Mouse (Mus musculus) limb, embryonic 15.5 days (tissue): ENCODE results near the gene Vps11. TPM values are rescaled to one million over a fixed set of nuclear protein-coding genes. Genes with fewer than 3 reads are reported as not detected.
"Not testable (repeated sequence)": the region's sequence is repeated elsewhere in the genome, so short reads cannot be mapped to it uniquely, and the experiment has no call there.

Experiments
- ATAC-seq: fragments of 200-750 bp; cut with Nextera tagmentation; 2 replicates; pipeline ENCODE4 v1.8.0; 2017; ENCODE audit warnings: low read depth, moderate TSS enrichment; ENCODE audit not compliant: insufficient number of reproducible peaks, low FRiP score, low TSS enrichment
- H3K27ac ChIP-seq: fragments of 300-500 bp; sonication (generic); 2 replicates; pipeline ENCODE4 v1.5.1; 2015; ENCODE audit warnings: moderate library complexity, mild to moderate bottlenecking, inconsistent platforms
- H3K27me3 ChIP-seq: fragments of 300-500 bp; sonication (generic); 2 replicates; pipeline ENCODE4 v1.6.1; 2015; ENCODE audit warnings: inconsistent platforms
- H3K36me3 ChIP-seq: fragments of 300-500 bp; sonication (generic); 2 replicates; pipeline ENCODE4 v1.6.1; 2015; ENCODE audit warnings: inconsistent platforms
- H3K4me1 ChIP-seq: fragments of 300-500 bp; sonication (generic); 2 replicates; pipeline ENCODE4 v1.6.1; 2015; ENCODE audit warnings: inconsistent platforms
- H3K4me2 ChIP-seq: fragments of 300-500 bp; sonication (generic); 2 replicates; pipeline ENCODE4 v1.6.1; 2015; ENCODE audit warnings: mild to moderate bottlenecking, inconsistent platforms
- H3K4me3 ChIP-seq: fragments of 300-500 bp; sonication (generic); 2 replicates; pipeline ENCODE4 v1.5.1; 2015; ENCODE audit warnings: mild to moderate bottlenecking, inconsistent platforms
- H3K9ac ChIP-seq: fragments of 300-500 bp; sonication (generic); 2 replicates; pipeline ENCODE4 v1.6.1; 2015; ENCODE audit warnings: inconsistent platforms
- H3K9me3 ChIP-seq: fragments of 300-500 bp; sonication (generic); 2 replicates; pipeline ENCODE4 v1.6.1; 2016; ENCODE audit warnings: inconsistent platforms
- WGBS: fragments of 180-500 bp; shearing (Covaris S2); methylation state at CpG from one replicate; pipeline ENCODE4 v1.1.7; 2015; 5-methylcytosine and 5-hydroxymethylcytosine counted together
- polyA plus RNA-seq: library from polyadenylated mRNA; unstranded; fragments of >200 nt; fragmentation: Nextera tagmentation; extraction: Ambion mirVana; gene quantifications from 2 replicates; pipeline ENCODE4 v1.2.1, GENCODE M21; 2015

Vps11 gene
- polyA plus RNA-seq, 1 experiment from 2014 or later: 30.7 TPM

- Histone ChIP-seq H3K27me3 (no peaks in the 10 kb centered on the region), H3K4me3 (peak overlapping the region; percentile 81), H3K9ac (no peak overlapping the region)
Measured at GRCm38 (mm10) chr9:44327926-44328325, 33.5 kb downstream of the Vps11 start.

DNA sequence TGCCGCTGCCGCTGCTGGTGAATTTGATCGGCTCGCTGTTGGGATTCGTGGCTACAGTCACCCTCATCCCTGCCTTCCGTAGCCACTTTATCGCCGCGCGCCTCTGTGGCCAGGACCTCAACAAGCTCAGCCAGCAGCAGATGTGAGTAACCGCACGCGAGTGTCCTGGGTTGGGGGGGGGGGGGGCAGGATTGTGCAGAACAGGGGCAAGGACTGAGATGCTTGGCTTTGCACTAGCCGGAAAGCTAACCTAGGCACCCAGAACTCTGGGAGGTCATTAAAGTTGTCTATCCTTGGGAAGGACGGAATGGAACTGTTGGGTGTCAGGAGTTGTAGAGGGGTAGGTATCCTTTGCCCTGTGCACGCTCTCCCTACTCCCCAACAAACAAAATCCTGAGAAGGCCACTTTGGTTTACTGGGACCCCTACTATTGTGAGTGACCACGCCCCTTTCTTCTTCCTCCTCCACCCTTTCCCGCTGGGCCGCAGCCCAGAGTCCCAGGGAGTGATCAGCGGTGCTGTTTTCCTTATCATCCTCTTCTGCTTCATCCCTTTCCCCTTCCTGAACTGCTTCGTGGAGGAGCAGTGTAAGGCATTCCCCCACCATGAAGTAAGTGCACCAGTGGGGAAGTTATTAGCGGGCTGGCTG, 34.3 kb downstream of the Vps11 start:
- Histone ChIP-seq H3K27ac (peak overlapping the region; percentile 95), H3K9me3 (no peaks in the 10 kb centered on the region), H3K4me3 (peak overlapping the region; percentile 81), H3K27me3 (no peaks in the 10 kb centered on the region), H3K36me3 (peaks cover 32% of the 10 kb centered on the region), H3K9ac (peak overlapping the region; percentile 87), H3K4me2 (peak overlapping the region; percentile 68), H3K4me1 (peaks cover 13% of the 10 kb centered on the region)
- no peak for ATAC-seq
- under 1% methylated on average over 22 of the region's 22 CpGs for WGBS

More at GRCm38 (mm10) chr9:44327926-44328325, 33.5 kb downstream of the Vps11 start:
- Histone ChIP-seq H3K9me3 (no peaks in the 10 kb centered on the region), H3K36me3 (peaks cover 39% of the 10 kb centered on the region), H3K27ac (0 out of 2 replicates have a peak overlapping the region, but pooled peaks have one; percentile 3), H3K4me2 (peak overlapping the region; percentile 68), H3K4me1 (peaks cover 13% of the 10 kb centered on the region)
- 90% methylated on average over 5 of the region's 5 CpGs for WGBS
- ATAC-seq: no peak

DNA sequence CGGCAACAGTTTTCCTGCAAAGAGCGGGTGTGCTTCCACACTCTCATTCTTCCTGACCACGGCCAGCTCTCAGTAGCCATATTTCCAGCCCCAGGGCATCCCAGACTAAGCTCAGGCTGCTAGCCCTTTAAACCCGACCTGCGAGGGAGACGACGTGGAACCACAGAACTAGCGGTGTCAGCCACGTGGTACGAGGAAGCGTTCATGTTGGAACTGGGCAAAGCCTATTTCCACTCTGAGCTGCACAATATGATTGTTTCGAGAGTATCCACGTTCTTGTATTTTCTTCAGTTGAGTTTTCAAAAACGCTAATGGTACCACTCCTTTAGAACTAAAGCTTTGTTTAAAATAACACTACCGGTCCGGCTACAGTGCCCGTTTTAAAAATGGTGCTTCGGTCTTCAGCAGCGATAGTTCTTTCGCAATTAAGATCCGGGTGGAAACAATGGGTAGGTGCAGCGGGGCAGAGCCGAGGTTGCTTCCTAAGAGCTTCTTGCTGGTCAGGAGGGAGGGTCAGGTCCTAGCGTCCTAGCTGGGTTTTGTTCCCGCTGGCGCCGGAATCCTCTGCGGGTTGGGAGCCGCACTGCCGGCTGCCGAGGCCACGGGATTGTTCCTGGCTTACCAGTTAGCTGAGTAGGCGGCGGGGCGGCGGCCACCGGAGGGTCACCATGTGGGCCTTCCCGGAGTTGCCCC, 35.0 kb downstream of the Vps11 start:
- Histone ChIP-seq H3K9ac (peak overlapping the region; percentile 87), H3K4me1 (peaks cover 13% of the 10 kb centered on the region), H3K36me3 (peaks cover 26% of the 10 kb centered on the region), H3K27ac (peak overlapping the region; percentile 95), H3K4me2 (peak overlapping the region; percentile 68), H3K27me3 (no peaks in the 10 kb centered on the region), H3K4me3 (peak overlapping the region; percentile 81), H3K9me3 (no peaks in the 10 kb centered on the region)
- peak; percentile 87 for ATAC-seq
- under 1% methylated on average over 38 of the region's 38 CpGs for WGBS

- WGBS: 3% methylated on average over 12 of the region's 12 CpGs
- Histone ChIP-seq H3K4me3 (peak within 1 kb of the TSS; percentile 81), H3K9ac (peak within 1 kb of the TSS; percentile 87), H3K27ac (peak within 1 kb of the TSS; percentile 95), H3K4me2 (peak within 1 kb of the TSS; percentile 68), H3K27me3 (no peaks in the 10 kb centered on the region), H3K4me1 (peaks cover 15% of the 10 kb centered on the region), H3K36me3 (peaks cover 20% of the 10 kb centered on the region), H3K9me3 (no peaks in the 10 kb centered on the region)
- no peak for ATAC-seq
Measured at GRCm38 (mm10) chr9:44325768-44326370, 35.6 kb downstream of the Vps11 start, which contains the start of gene Dpagt1. Gene Dpagt1 (plus strand): TSS chr9:44326019.

- peak overlapping the region; percentile 81; the same call in 1 of the 2 replicates for H3K4me3 ChIP-seq
Measured at GRCm38 (mm10) chr9:44325032-44325767, 36.3 kb downstream of the Vps11 start.

DNA sequence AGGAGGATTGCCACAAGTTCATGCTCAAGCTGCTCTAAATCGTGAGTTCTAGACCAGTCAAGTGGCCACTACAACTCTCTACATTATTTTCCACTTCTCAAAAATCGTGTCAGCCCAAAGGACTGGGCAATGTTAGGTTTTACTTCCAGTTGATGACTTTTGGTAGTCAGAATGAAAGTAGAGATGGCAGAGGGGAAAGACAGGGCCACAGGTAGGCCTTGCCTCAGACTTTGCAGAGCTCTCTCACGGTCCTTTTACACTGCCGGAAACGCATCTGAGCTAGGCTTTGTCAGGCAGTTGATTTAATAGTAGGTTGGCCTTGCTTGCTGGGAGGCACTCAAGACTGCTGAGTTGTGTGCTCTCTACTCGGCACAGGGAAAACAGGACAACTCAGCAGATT, 37.3 kb downstream of the Vps11 start:
- H3K9me3 ChIP-seq: no peaks in the 10 kb centered on the region
- no peak overlapping the region for H3K4me2 ChIP-seq
- H3K27me3 ChIP-seq: no peaks in the 10 kb centered on the region
- H3K9ac ChIP-seq: no peak overlapping the region
- H3K27ac ChIP-seq: no peak overlapping the region
- no peak for ATAC-seq
- H3K4me3 ChIP-seq: no peak overlapping the region
- H3K4me1 ChIP-seq: peaks cover 23% of the 10 kb centered on the region
- WGBS: 69% methylated on average over 6 of the region's 6 CpGs
- peaks cover 5% of the 10 kb centered on the region; the same call in 1 of the 2 replicates for H3K36me3 ChIP-seq

More at GRCm38 (mm10) chr9:44325032-44325767, 36.3 kb downstream of the Vps11 start:
- H3K27me3 ChIP-seq, ATAC-seq, H3K9me3 ChIP-seq, H3K9ac ChIP-seq: not testable (repeated sequence)
- 58% methylated on average over 7 of the region's 8 CpGs for WGBS
- Histone ChIP-seq H3K4me1 (peaks cover 20% of the 10 kb centered on the region), H3K27ac (peak overlapping the region; percentile 95), H3K4me2 (peak overlapping the region; percentile 68), H3K36me3 (peaks cover 13% of the 10 kb centered on the region)

- not testable (repeated sequence) for H3K36me3 ChIP-seq, H3K27ac ChIP-seq, H3K9me3 ChIP-seq, H3K9ac ChIP-seq, H3K4me2 ChIP-seq, ATAC-seq, H3K4me3 ChIP-seq, H3K27me3 ChIP-seq
- H3K4me1 ChIP-seq: peaks cover 28% of the 10 kb centered on the region
- WGBS: 79% methylated on average over 3 of the region's 4 CpGs
Measured at GRCm38 (mm10) chr9:44323656-44324055, 37.8 kb downstream of the Vps11 start.

- peak overlapping the region; percentile 83 for H3K27ac ChIP-seq
- H3K9me3 ChIP-seq: no peaks in the 10 kb centered on the region
- peaks cover 14% of the 10 kb centered on the region for H3K36me3 ChIP-seq
- peak overlapping the region; percentile 94 for H3K4me2 ChIP-seq
- peaks cover 27% of the 10 kb centered on the region for H3K4me1 ChIP-seq
- peak overlapping the region; percentile 29 for H3K9ac ChIP-seq
- peak; percentile 4; the same call in 1 of the 2 replicates for ATAC-seq
- H3K4me3 ChIP-seq: peak overlapping the region; percentile 92
- 20% methylated on average over 6 of the region's 6 CpGs for WGBS
- no peaks in the 10 kb centered on the region for H3K27me3 ChIP-seq
Measured at GRCm38 (mm10) chr9:44320799-44321133, 40.7 kb downstream of the Vps11 start.

DNA sequence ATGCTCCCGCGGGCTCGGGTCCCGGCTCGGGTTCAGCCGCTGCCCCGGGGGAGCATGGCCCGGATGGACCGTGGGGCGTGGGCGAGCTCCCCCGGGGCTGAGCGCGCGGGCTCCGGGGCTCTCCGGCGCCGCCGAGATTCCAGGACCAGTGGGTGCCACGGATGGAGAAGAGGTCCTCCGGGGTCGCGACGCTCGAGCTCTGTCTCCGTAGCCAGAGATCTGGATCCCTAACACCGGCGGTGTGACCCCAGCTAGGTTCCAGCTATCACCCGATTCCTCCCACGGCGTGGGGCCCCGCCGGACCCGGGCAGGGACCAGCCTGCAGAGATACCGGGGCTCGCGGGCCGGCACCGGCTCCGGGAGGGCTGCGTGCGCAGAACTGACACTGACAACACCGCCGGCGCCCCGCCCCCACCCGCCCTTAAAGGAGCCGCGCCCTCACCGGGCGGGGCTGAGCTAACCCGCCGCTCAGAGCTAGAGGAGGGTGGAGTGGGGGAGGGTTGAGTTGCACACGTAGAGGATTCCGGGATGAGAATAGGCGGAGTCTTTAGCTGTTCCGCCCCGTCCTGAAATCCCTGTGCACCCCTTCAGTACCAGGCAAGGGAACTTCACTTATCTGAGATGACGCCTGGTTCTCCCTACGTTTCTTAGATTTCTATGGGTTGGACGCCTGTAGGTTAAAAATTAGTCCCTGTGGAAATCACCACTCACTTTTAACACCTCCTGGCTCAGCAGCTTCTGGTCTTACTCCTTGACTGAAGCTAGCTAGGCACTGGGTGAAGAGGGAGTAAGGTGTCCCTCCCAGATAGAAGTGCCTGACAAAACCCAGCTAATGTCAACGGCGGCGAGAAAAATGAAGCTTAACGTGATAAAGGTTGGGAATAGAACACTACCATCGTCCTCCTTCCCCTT, 41.3 kb downstream of the Vps11 start, which contains the start of gene C2cd2l:
Gene C2cd2l, minus strand, starts transcription at position 399 of the 912 bp plus-strand sequence.
- ATAC-seq: peak; percentile 99
- H3K4me1 ChIP-seq: peaks cover 24% of the 10 kb centered on the region
- H3K9ac ChIP-seq: peak within 1 kb of the TSS; percentile 82
- WGBS: under 1% methylated on average over 64 of the region's 67 CpGs
- peaks cover 20% of the 10 kb centered on the region for H3K36me3 ChIP-seq
- peak within 1 kb of the TSS; percentile 83 for H3K27ac ChIP-seq
- H3K27me3 ChIP-seq: no peaks in the 10 kb centered on the region
- H3K9me3 ChIP-seq: no peaks in the 10 kb centered on the region
- H3K4me2 ChIP-seq: peak within 1 kb of the TSS; percentile 94
- H3K4me3 ChIP-seq: peak within 1 kb of the TSS; percentile 92

GRCm38 (mm10) chr9:44319105-44319886, 42.2 kb downstream of the Vps11 start:
- H3K27me3 ChIP-seq: no peaks in the 10 kb centered on the region
- H3K36me3 ChIP-seq: peaks cover 29% of the 10 kb centered on the region
- H3K27ac ChIP-seq: peak overlapping the region; percentile 73
- H3K4me2 ChIP-seq: peak overlapping the region; percentile 94
- peak overlapping the region; percentile 82 for H3K9ac ChIP-seq
- ATAC-seq: no peak
- H3K9me3 ChIP-seq: no peaks in the 10 kb centered on the region
- H3K4me1 ChIP-seq: peaks cover 24% of the 10 kb centered on the region
- peak overlapping the region; percentile 92 for H3K4me3 ChIP-seq
- 2% methylated on average over 37 of the region's 37 CpGs for WGBS
